Mouse (Mus musculus) CD8-positive naive resting alpha-beta T cell, adult 2 months (primary cell): ENCODE data around the gene Prickle3.

Source experiments
- DNase-seq, 2 experiments: peaks; one replicate each; pipeline ENCODE4 v3.0.0; 2022; ENCODE audit warnings: low read depth in 2 of 2, low spot score in 2 of 2

Prickle3 gene

GRCm38 (mm10) chrX:7657221-7657639 lies at the start of gene Prickle3:
TSS of gene Prickle3 (plus strand) at chrX:7657260.
- DNase-seq = peak in 1 of 2 experiments; percentile 46

DNA sequence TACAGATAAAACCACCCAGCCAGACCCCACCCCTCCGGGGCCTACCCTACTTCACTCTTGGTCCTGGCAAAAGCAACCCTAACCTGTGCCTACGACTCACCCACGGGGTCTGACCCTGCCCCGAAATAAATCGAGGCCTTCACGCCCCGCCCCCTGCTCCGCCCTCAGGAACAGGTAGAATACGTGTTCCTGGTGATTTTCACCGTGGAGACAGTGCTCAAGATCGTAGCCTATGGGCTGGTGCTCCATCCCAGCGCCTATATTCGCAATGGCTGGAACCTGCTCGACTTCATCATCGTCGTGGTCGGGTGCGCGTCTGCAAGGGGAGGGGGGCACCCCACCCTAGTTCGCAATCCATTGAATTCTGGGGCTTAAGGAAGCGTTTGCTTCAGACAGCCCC lies 47.0 kb upstream of the Prickle3 start:
- DNase-seq = no peak

DNA sequence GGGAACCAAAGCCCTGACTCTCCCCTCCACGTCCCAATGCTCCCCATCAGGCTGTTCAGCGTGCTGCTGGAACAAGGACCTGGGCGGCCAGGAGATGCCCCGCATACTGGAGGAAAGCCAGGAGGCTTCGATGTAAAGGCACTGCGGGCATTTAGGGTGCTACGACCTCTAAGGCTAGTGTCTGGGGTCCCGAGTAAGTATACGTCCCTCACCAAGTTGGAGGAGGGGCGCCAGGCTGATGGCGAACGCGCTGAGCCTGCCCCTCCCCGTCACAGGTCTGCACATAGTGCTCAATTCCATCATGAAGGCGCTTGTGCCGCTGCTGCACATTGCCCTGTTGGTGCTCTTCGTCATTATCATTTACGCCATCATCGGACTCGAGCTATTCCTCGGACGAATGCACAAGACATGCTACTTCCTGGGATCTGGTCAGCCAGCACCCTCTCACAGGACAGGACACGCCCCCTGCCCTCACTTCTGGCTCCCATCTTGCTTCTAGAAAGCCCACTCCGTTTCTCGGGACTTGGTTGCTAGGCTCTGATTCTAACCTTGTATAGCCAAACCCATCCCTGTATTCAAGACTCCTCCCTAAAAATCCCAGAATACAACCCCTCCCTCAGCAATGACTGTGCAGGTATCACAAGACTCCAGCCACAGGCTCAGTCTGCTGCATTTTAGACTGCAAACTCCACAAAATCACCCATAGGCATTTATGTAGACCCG lies 46.4 kb upstream of the Prickle3 start:
- no peak for DNase-seq

DNA sequence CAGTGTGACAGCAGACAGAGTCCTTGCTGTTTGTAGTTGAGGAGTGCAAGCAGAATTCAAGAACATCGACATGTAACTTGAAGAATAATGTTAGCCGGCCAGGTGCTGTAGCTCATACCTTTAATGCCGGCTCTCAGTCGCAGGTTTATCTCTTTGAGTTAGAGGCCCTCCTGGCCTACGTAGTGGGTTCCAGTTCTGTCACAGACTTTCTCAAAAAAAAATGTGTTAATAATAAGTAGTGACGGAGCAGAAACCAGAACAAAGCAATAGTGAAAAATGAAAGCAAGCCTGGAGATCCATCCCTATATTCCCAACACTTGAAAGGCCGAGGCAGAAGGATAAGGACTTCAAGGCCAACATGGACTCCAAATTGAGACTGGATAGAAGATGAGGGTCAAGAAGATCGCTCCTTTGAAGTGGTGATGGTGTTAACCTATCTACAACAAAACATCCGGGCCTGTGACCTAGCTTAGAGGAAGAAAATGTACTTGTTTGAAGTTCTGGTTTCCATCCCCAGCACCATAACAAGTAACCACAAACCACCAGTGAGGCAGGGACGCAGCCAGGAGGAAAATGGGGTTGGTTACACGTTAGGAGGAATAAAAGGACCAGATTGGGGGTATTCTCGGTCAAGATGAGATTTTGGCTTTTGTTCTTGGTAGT lies 39.0 kb upstream of the Prickle3 start:
- DNase-seq = peak; percentile 32 to 60

GRCm38 (mm10) chrX:7632560-7632959 lies 24.5 kb upstream of the Prickle3 start:
- DNase-seq = no peak

DNA sequence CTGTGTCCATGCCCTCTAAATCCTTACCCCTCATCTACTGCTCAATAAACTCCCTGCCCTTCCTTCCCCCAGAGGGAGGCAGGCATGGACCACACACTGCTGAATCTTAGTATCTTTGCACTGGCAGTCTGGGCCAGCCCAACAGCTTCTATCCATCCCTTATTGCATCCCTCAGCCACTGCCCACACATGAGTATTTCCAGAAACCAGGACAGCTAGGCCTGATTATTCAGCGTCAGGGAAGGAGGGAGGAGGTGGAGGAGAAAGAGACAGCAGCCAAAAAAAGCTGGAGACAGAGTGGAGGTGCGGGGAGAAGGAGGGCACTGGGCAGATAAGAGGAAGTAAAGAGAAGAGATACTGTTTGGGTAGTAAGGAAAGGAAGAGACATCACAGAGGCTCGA lies 22.0 kb upstream of the Prickle3 start:
- DNase-seq = no peak

DNA sequence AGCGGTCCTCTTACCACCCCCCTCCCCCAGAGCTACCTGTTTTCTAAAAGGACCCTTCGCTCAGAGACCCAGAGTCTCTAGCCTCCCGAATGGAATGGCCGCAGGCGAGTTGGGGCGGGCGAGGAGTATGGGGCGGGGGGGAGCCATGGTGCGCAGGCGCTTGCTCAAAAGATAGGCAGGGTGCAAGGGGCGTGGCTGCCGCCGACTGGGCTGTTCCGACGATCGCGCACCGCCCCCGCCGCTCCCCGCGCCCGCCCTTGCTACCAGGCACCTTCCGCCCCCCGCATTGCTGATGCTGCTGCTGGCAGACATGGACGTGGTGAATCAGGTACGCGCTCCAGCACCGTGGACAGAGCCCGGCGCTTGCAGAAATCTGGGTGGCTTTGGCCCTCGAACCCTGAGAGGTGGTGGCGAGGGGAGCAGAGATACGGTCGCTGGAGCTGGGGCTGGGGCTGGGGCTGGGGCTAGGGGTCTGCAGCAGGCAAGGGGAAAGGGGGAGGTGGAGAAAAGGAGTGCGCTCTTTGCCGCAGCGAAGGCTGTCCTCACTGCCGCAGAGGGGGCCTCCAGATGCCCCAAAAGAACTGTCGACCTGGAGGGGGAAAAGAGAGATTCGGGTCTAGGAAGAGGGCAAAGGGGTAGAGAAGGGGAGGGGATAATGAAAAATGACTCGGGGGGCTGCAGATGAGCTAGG lies 18.5 kb upstream of the Prickle3 start, which contains the start of gene Syp:
Syp (plus strand) TSS at position 71 of the 691 bp plus-strand sequence.
- peak; percentile 52 to 61 for DNase-seq

DNA sequence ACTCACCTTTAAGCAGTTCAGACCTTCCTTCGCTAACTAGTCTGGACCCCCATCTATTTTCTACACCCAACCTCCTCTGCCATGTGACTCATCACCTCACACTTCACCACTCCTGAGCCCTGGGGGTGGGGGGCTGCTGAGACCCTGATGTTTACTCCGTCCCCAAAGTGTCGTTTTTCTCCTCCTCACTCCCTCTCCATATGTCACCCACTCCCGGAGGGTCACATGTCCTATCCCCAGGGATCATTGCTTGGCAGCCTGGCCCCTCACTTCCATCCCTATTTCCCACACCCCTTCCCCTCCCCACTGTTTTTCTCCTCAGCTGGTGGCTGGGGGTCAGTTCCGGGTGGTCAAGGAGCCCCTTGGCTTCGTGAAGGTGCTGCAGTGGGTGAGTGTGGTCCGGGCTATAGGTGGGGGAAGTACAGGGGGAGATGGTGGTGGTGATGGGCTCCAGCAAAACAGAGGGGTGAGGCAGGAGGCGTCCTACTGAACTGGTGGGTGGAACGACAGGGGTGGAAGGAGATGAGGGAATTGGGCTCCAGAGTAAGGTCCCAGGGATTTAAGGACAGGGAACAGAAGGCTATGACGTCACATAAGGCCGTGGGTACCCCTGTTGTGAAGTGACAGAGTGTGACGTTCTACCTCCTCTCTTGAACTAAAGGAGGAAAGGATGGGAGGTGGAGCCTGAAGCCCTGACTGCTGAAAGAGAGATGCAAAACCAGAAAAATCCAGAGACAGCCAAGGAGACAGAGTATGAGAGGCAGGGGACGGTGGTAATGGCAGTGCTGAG lies 17.3 kb upstream of the Prickle3 start:
- no peak for DNase-seq

GRCm38 (mm10) chrX:7640785-7641184 lies 16.3 kb upstream of the Prickle3 start:
- DNase-seq = no peak

DNA sequence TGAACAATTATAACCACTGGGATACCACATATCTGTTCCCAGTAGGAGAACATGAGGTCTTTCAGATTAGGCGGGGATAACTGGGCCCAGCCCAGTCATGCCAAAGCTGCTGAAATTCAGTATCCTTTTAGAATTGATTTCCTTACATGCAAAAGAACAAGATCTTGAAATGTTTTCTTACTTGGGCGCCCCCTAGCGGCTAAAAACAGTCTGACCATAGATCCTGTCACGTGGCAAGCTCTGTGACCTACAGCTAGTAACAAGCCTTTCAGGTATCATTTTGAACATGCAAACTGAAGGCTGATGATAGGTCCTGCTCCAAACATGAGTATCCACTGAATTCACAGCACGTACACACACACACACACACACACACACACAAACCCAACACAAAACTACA lies 11.7 kb upstream of the Prickle3 start:
- DNase-seq = peak; percentile 80 to 88

DNA sequence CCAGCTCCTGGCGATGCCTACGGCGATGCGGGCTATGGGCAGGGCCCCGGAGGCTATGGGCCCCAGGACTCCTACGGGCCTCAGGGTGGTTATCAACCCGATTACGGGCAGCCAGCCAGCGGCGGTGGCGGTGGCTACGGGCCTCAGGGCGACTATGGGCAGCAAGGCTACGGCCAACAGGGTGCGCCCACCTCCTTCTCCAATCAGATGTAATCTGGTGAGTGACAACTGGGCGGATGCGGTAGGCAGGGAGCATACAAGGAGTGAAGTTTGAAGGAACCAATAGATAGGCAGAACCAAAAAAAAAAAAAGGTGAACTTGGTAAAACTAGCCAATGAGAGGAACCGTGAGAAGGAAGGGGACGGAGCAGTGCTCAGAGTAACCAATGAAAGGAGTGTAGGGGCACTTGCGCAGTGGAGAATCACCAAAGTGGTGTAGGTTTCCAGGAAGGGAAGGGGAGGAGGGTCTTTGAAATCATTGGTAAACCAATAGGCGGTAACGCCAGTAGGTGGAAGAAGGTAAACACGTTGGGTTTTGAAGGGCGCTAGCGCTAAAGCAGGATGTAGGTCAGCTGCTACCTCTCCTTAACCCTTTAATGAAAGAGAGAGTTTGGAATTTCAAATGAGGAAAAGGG lies 8.3 kb upstream of the Prickle3 start:
- DNase-seq = peak; percentile 69 to 70

DNA sequence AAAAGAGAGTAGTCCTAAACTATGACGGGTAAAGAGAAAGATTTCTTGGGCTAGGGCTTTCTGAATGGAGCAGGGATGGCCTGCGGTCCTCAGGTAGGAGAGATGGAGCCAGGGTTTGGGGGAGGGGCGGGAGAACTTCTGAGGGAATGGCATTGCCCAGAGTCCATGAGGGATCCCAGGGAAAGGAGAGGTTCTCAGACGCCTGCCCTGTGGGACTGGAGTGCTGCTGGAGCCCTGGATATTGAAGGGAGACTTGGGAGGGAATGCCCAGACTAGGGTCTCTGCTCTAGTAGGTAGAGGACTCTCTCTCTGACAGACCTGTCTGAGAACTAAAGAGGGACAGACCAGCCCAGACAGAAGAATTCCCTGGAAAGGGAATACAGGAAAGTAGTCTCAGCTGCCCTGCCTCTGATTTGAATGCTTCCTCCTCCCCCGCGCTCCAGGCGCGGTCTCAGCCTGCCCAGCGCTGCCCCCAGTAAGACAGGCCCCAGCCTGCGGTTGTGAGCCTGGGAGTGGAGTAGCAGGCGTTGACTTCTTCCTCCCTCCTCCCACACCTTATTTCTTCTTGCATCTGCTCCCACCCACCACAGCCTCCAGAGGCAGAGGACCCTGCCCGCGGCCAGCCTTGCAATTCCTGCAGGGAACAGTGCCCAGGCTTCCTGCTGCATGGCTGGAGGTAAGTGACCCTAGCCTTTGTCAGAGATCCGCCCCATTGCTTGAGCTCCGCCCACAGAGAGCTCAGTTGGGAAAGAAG lies 1.1 kb downstream of the Prickle3 start:
- no peak for DNase-seq

- DNase-seq = no peak
Measured at GRCm38 (mm10) chrX:7658785-7659589, 1.9 kb downstream of the Prickle3 start.

- DNase-seq = no peak
Measured at GRCm38 (mm10) chrX:7661086-7661485, 4.0 kb downstream of the Prickle3 start.

DNA sequence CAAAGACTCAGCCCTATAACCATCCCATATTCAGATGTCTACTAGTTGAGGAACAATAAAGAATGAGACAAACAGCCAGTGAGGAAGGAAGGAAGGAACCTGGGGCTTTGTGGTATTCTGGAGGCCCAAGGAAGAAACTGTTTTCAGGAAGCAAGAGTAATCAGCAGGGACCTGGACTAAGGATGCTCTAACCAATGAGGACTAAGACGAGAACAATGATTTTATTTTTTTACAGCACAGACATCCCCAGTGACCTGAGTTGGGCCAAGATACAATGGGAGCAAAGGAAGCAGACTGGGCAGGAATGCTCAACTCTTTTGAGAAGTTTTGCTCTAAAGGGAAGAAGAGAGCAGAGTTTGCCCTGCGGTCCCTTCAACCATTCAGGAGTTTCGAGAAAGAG lies 5.9 kb downstream of the Prickle3 start:
- DNase-seq = no peak

DNA sequence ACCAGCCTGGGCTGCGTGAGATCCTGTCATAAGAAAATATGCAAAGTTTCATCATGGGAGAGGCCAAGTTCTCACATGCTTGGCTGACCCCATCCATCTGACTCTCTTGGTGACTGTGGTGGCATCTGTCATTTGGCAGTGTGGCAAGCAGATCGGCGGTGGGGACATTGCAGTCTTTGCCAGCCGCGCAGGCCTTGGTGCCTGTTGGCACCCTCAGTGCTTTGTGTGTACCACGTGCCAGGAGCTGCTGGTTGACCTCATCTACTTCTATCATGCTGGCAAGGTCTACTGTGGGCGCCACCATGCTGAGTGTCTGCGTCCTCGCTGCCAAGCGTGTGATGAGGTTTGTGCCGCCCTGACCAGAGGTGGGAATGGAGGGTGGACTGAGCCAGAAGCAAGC lies 7.7 kb downstream of the Prickle3 start:
- no peak for DNase-seq

- DNase-seq = no peak
Measured at GRCm38 (mm10) chrX:7665739-7666502, 8.9 kb downstream of the Prickle3 start.

DNA sequence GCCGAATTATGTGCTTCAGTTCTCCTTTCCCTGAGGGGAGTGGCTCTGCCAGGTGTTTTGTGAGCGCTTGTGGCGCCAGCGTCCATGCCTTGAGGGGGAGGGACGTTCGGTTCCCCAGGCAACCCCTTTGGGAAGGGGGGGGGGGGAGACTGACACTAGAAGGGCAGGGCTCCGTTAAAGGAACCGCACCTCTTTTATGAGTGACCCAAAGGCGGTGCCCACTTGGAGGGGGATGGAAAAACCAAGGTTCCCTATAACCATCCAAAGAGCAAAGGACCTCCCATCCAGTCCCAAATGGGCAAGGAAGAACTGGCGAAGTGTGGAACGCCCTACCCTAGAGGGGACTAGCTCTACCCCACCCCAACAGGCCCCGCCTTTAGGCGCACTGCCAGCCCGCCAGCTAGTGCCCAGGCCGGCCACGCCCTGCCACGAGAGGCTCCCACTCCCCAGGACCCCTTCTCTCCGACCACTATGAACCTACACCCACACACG lies 13.4 kb downstream of the Prickle3 start:
- DNase-seq = no peak
